Mouse (Mus musculus) myocyte (in vitro differentiated cells): Measurements from ENCODE around the gene Prkg1.

Experiments
- CEBPB ChIP-seq: IDR thresholded peaks from 2 replicates; pipeline ENCODE4 v1.6.1; 2011; ENCODE audit warnings: mild to moderate bottlenecking, moderate library complexity; ENCODE audit not compliant: poor library complexity, insufficient read depth, severe bottlenecking
- E2F4 ChIP-seq: IDR thresholded peaks from one replicate; pipeline ENCODE4 v1.6.1; 2011; ENCODE audit warnings: mild to moderate bottlenecking, control low read depth, moderate library complexity; ENCODE audit not compliant: insufficient read depth
- MAX ChIP-seq: IDR thresholded peaks from one replicate; pipeline ENCODE4 v1.6.1; 2011; ENCODE audit warnings: low read depth, mild to moderate bottlenecking, control low read depth
- MYOD1 ChIP-seq, 3 experiments: IDR thresholded peaks; one replicate each; pipeline ENCODE4 v1.6.1; 2011; ENCODE audit warnings: control low read depth in 2 of 3, low read depth in 2 of 3, mild to moderate bottlenecking in 2 of 3, moderate library complexity in 1 of 3; ENCODE audit not compliant: insufficient read length in 2 of 3, control insufficient read depth in 1 of 3
- POLR2A ChIP-seq: IDR thresholded peaks from one replicate; pipeline ENCODE4 v1.6.1; 2011; ENCODE audit warnings: low read depth, mild to moderate bottlenecking, control low read depth, moderate library complexity; ENCODE audit not compliant: insufficient read length
- POLR2AphosphoS2 ChIP-seq: IDR thresholded peaks from one replicate; pipeline ENCODE4 v1.6.1; 2011; ENCODE audit warnings: low read depth, control low read depth; ENCODE audit not compliant: insufficient read length
- REST ChIP-seq: IDR thresholded peaks from one replicate; pipeline ENCODE4 v1.6.1; 2011; ENCODE audit warnings: mild to moderate bottlenecking, control low read depth, moderate library complexity; ENCODE audit not compliant: insufficient read depth, insufficient read length
- SRF ChIP-seq: IDR thresholded peaks from one replicate; pipeline ENCODE4 v1.6.1; 2011; ENCODE audit warnings: low read depth; ENCODE audit not compliant: control insufficient read depth, insufficient read length
- TCF12 ChIP-seq: IDR thresholded peaks from one replicate; pipeline ENCODE4 v1.6.1; 2011; ENCODE audit warnings: mild to moderate bottlenecking, control low read depth; ENCODE audit not compliant: poor library complexity, insufficient read depth, severe bottlenecking
- USF1 ChIP-seq: IDR thresholded peaks from one replicate; pipeline ENCODE4 v1.6.1; 2011; ENCODE audit warnings: low read depth, mild to moderate bottlenecking, control low read depth, moderate library complexity

- TF ChIP-seq REST, result no peak
- no peak for TF ChIP-seq POLR2A
- TF ChIP-seq CEBPB, result no peak
- no peak for TF ChIP-seq USF1
- TF ChIP-seq MAX, result no peak
- TF ChIP-seq TCF12, result no peak
- TF ChIP-seq E2F4, result no peak
- TF ChIP-seq POLR2AphosphoS2, result no peak
- TF ChIP-seq MYOD1 (IDR thresholded peaks at IDR 0.05; ENCODE audit: control insufficient read depth in 1 of 3, insufficient read length in 2 of 3, low read depth in 2 of 3), result no peak
- no peak for TF ChIP-seq SRF
Measured at GRCm38 (mm10) chr19:31530616-31531015, 234.2 kb downstream of the Prkg1 start.
